Mouse (Mus musculus): ENCODE data around the gene Slc22a13.

DNA sequence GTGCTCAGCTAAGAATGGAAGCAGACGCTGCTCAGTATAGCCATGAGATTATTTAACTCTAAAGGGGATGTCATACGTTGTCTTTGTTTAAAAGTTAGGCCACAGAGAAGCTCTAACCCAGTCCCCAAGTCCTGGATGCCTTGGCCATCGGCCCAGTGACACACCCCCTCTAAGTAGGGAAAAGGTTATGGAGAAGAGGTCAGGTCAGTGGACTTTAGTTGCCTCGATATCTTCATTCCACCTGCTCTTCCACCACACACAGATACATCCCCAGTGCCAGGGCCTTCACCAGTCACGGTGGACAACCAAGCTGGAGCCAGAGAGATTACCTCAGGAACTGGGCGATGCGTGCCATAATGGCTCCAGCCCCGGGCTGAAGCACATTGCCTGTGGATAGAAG, 53.5 kb downstream of the Slc22a13 start:
- TF ChIP-seq POLR2A (IDR thresholded peaks at IDR 0.05; ENCODE audit: borderline replicate concordance, extremely low read depth, insufficient read depth, insufficient read length, poor library complexity, severe bottlenecking) = no peak
- TF ChIP-seq CTCF (IDR thresholded peaks at IDR 0.05; ENCODE audit: borderline replicate concordance, extremely low read depth, insufficient read depth, insufficient read length) = no peak

Data from brain, embryonic 14.5 days (tissue).